Mouse (Mus musculus): Measurements from ENCODE around the gene Ifi35. TPM values are rescaled to one million over a fixed set of nuclear protein-coding genes. Genes with fewer than 3 reads are reported as not detected.
"Not testable (repeated sequence)": the region's sequence is repeated elsewhere in the genome, so short reads cannot be mapped to it uniquely, and the experiment has no call there.

The Ifi35 gene
- polyA plus RNA-seq, 1 experiment from 2014 or later = 3.4 TPM

GRCm38 (mm10) chr11:101465101-101465868, 17.1 kb downstream of the Ifi35 start:
- H3K27me3 ChIP-seq (ENCODE audit: poor library complexity, severe bottlenecking) = peaks cover 42% of the 10 kb centered on the region
- peaks cover 18% of the 10 kb centered on the region for H3K36me3 ChIP-seq (replicated peaks)
- H3K4me3 ChIP-seq = peak overlapping the region; percentile 83
- H3K9me3 ChIP-seq = no peaks in the 10 kb centered on the region
- H3K4me1 ChIP-seq = peaks cover 87% of the 10 kb centered on the region
- DNase-seq (ENCODE audit: extremely low spot score, low spot score) = peak; percentile 58
- under 1% methylated on average over 51 of the region's 51 CpGs for WGBS
- peak overlapping the region; percentile 83 for H3K27ac ChIP-seq

- peak; percentile 64 for DNase-seq (ENCODE audit: extremely low spot score, low spot score)
- Histone ChIP-seq H3K4me1 (peaks cover 92% of the 10 kb centered on the region), H3K27ac (peak within 1 kb of the TSS; percentile 83), H3K27me3 (ENCODE audit: poor library complexity, severe bottlenecking) (peaks cover 47% of the 10 kb centered on the region), H3K4me3 (peak within 1 kb of the TSS; percentile 90), H3K36me3 (replicated peaks) (peaks cover 18% of the 10 kb centered on the region), H3K9me3 (no peaks in the 10 kb centered on the region)
- WGBS = 1% methylated on average over 60 of the region's 60 CpGs
Observed at GRCm38 (mm10) chr11:101465869-101466551, 17.8 kb downstream of the Ifi35 start, which contains the start of gene Vat1. Gene Vat1, minus strand, starts transcription at chr11:101466230.

- 64% methylated on average over 5 of the region's 5 CpGs for WGBS
- H3K4me1 ChIP-seq = peaks cover 94% of the 10 kb centered on the region
- H3K9me3 ChIP-seq; DNase-seq (ENCODE audit: extremely low spot score, low spot score); H3K27ac ChIP-seq: not testable (repeated sequence)
- peaks cover 18% of the 10 kb centered on the region for H3K36me3 ChIP-seq (replicated peaks)
- peak overlapping the region; percentile 83 for H3K4me3 ChIP-seq
- peaks cover 48% of the 10 kb centered on the region for H3K27me3 ChIP-seq (ENCODE audit: poor library complexity, severe bottlenecking)
Observed at GRCm38 (mm10) chr11:101466552-101466950, 18.3 kb downstream of the Ifi35 start.

GRCm38 (mm10) chr11:101467477-101468262, 19.5 kb downstream of the Ifi35 start:
- H3K36me3 ChIP-seq (replicated peaks) = peaks cover 14% of the 10 kb centered on the region
- DNase-seq (ENCODE audit: extremely low spot score, low spot score) = peak; percentile 83
- 1% methylated on average over 54 of the region's 54 CpGs for WGBS
- H3K4me1 ChIP-seq = peaks cover 94% of the 10 kb centered on the region
- H3K9me3 ChIP-seq = no peaks in the 10 kb centered on the region
- H3K27me3 ChIP-seq (ENCODE audit: poor library complexity, severe bottlenecking) = peaks cover 48% of the 10 kb centered on the region
- peak overlapping the region; percentile 90 for H3K4me3 ChIP-seq
- peak overlapping the region; percentile 92 for H3K27ac ChIP-seq

- H3K27ac ChIP-seq = peak overlapping the region; percentile 92
- H3K4me1 ChIP-seq = peaks cover 91% of the 10 kb centered on the region
- peak; percentile 70 for DNase-seq (ENCODE audit: extremely low spot score, low spot score)
- H3K27me3 ChIP-seq (ENCODE audit: poor library complexity, severe bottlenecking) = peaks cover 48% of the 10 kb centered on the region
- under 1% methylated on average over 31 of the region's 31 CpGs for WGBS
- H3K4me3 ChIP-seq = peak overlapping the region; percentile 90
- no peaks in the 10 kb centered on the region for H3K9me3 ChIP-seq
- H3K36me3 ChIP-seq (replicated peaks) = peaks cover 14% of the 10 kb centered on the region
Observed at GRCm38 (mm10) chr11:101468263-101468688, 20.1 kb downstream of the Ifi35 start.

GRCm38 (mm10) chr11:101468731-101469130, 20.5 kb downstream of the Ifi35 start:
- peak overlapping the region; percentile 92 for H3K27ac ChIP-seq
- H3K4me1 ChIP-seq = peaks cover 87% of the 10 kb centered on the region
- 7% methylated on average over 13 of the region's 13 CpGs for WGBS

GRCm38 (mm10) chr11:101469155-101469554, 20.9 kb downstream of the Ifi35 start:
- Histone ChIP-seq H3K27ac (peak overlapping the region; percentile 92; the same call in 1 of the 2 replicates), H3K4me1 (peaks cover 83% of the 10 kb centered on the region), H3K9me3 (no peaks in the 10 kb centered on the region), H3K27me3 (ENCODE audit: poor library complexity, severe bottlenecking) (peaks cover 47% of the 10 kb centered on the region), H3K36me3 (replicated peaks) (peaks cover 14% of the 10 kb centered on the region), H3K4me3 (peak overlapping the region; percentile 90)
- DNase-seq (ENCODE audit: extremely low spot score, low spot score) = no peak
- WGBS = 69% methylated on average over 4 of the region's 4 CpGs

More at GRCm38 (mm10) chr11:101468731-101469130, 20.5 kb downstream of the Ifi35 start:
- H3K36me3 ChIP-seq (replicated peaks) = peaks cover 14% of the 10 kb centered on the region
- DNase-seq (ENCODE audit: extremely low spot score, low spot score) = no peak
- H3K4me3 ChIP-seq = peak overlapping the region; percentile 90
- peaks cover 48% of the 10 kb centered on the region for H3K27me3 ChIP-seq (ENCODE audit: poor library complexity, severe bottlenecking)
- H3K9me3 ChIP-seq = no peaks in the 10 kb centered on the region

GRCm38 (mm10) chr11:101470206-101470605, 22.0 kb downstream of the Ifi35 start:
- Histone ChIP-seq H3K36me3 (replicated peaks) (peaks cover 14% of the 10 kb centered on the region), H3K4me3 (peak overlapping the region; percentile 27; the same call in 1 of the 2 replicates), H3K9me3 (no peaks in the 10 kb centered on the region), H3K4me1 (peaks cover 72% of the 10 kb centered on the region), H3K27me3 (ENCODE audit: poor library complexity, severe bottlenecking) (peaks cover 37% of the 10 kb centered on the region), H3K27ac (0 out of 2 replicates have a peak overlapping the region, but pooled peaks have one; percentile 40)
- DNase-seq (ENCODE audit: extremely low spot score, low spot score) = no peak
- 14% methylated on average over 7 of the region's 7 CpGs for WGBS

GRCm38 (mm10) chr11:101471926-101472325, 23.7 kb downstream of the Ifi35 start:
- no peak for DNase-seq (ENCODE audit: extremely low spot score, low spot score)
- Histone ChIP-seq H3K27me3 (ENCODE audit: poor library complexity, severe bottlenecking) (peaks cover 22% of the 10 kb centered on the region), H3K9me3 (no peaks in the 10 kb centered on the region), H3K4me3 (no peak overlapping the region; the same call in 1 of the 2 replicates), H3K4me1 (peaks cover 56% of the 10 kb centered on the region), H3K36me3 (replicated peaks) (peaks cover 14% of the 10 kb centered on the region), H3K27ac (no peak overlapping the region)
- 76% methylated on average over 3 of the region's 3 CpGs for WGBS

GRCm38 (mm10) chr11:101472336-101472735, 24.1 kb downstream of the Ifi35 start:
- WGBS = 51% methylated on average over 7 of the region's 7 CpGs
- Histone ChIP-seq H3K9me3 (no peaks in the 10 kb centered on the region), H3K27me3 (ENCODE audit: poor library complexity, severe bottlenecking) (peaks cover 19% of the 10 kb centered on the region), H3K36me3 (replicated peaks) (peaks cover 14% of the 10 kb centered on the region), H3K4me3 (no peak overlapping the region), H3K4me1 (peaks cover 56% of the 10 kb centered on the region), H3K27ac (no peak overlapping the region)
- DNase-seq (ENCODE audit: extremely low spot score, low spot score) = no peak

GRCm38 (mm10) chr11:101473686-101474085, 25.5 kb downstream of the Ifi35 start:
- not testable (repeated sequence) for H3K27ac ChIP-seq; H3K9me3 ChIP-seq; H3K4me3 ChIP-seq; DNase-seq (ENCODE audit: extremely low spot score, low spot score)
- H3K27me3 ChIP-seq (ENCODE audit: poor library complexity, severe bottlenecking) = peaks cover 16% of the 10 kb centered on the region
- 83% methylated on average over 1 of the region's 1 CpGs for WGBS
- peaks cover 55% of the 10 kb centered on the region for H3K4me1 ChIP-seq
- H3K36me3 ChIP-seq (replicated peaks) = peaks cover 14% of the 10 kb centered on the region

GRCm38 (mm10) chr11:101474298-101474697, 26.1 kb downstream of the Ifi35 start:
- WGBS = 87% methylated on average over 5 of the region's 5 CpGs
- no peaks in the 10 kb centered on the region for H3K9me3 ChIP-seq
- H3K4me3 ChIP-seq = no peak overlapping the region
- peaks cover 55% of the 10 kb centered on the region for H3K4me1 ChIP-seq
- H3K27me3 ChIP-seq (ENCODE audit: poor library complexity, severe bottlenecking) = peaks cover 12% of the 10 kb centered on the region
- H3K36me3 ChIP-seq (replicated peaks) = peaks cover 14% of the 10 kb centered on the region
- no peak overlapping the region for H3K27ac ChIP-seq
- DNase-seq (ENCODE audit: extremely low spot score, low spot score) = no peak
